Mouse (Mus musculus): ENCODE measurements at regions not wholly inside any gene's neighbourhood (a gene's known extent, or its start where the extent isn't known, plus 50 kb on each side); places are given as distances from the start of the nearest gene placed in this dataset.
"Not testable (repeated sequence)": the region's sequence is repeated elsewhere in the genome, so short reads cannot be mapped to it uniquely, and the experiment has no call there.

DNA sequence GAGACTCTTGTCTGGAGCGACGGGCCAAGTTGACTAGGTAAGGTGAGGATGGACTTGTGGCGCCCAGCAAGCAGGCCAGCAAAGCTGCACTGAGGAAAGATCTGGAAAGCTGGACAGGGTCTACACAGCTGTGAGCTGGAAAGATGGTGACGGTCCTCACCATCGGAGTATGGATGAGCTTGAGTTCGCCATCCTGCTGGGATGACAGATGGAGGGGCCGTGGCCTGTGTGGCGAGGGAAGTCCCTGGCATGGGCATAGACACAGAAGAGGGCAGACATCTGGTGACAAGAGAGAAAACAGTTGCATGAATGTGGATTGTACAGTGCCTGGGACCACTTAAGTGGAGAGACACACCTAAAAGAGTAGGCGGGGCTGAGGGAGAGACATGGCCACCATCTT is 57.6 kb downstream of the Tmem270 start:
- no peak for DNase-seq

DNA sequence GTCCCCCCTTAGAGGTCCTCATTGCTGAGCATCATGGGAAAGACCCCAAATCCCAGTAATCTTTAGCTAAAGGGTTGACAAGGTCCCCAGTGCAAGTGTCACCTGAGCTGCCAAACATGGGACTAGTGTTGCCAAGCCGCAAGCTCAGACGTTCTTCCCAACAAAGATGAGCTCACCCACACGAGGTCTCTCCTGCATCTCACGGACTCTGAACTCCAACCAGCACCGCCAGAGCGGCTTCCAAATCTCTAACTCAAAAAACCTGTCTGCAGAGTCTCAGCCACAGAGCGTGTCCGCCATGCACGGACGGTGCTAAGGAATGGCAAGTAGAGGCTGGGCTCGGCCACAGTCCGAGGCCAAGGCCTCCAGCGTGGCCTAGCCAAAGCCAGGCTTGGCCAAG is 58.0 kb downstream of the Tmem270 start:
- DNase-seq: no peak

DNA sequence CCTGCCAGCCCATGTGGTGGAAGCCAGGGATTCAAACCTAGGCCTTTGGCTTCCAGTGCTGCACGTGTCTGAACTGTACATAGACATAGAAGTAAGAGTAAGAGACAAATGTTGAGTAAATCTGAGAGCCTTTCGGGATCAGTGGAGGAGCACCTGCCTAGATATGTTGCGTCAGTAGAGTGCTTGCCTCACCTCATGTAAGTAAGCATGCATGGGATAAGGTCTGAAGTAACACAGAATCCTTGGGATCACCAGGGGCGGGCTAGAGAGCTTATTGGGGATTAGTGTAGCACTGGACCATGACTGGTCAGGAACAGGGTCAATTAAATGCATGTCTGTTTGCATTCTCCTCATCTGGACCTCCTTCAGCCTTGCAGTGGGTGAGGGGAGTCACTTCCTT is 61.1 kb downstream of the Tmem270 start:
- no peak for DNase-seq

DNA sequence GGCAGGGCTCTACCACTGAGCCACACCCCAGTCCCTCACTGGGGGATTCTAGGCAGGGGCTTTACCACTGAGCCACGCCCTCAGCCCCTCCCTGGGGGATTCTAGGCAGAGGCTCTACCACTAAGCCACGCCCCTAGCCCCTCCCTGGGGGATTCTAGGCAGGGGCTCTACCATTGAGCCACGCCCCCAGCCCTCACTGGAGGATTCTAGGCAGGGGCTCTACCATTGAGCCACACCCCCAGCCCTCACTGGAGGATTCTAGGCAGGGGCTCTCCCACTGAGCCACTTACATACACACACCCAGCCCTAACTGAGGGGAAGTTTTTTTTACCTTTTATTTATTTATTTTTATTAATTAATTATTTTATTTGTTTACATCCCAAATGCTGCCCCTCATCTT is 62.3 kb downstream of the Tmem270 start:
- not testable (repeated sequence) for DNase-seq

DNA sequence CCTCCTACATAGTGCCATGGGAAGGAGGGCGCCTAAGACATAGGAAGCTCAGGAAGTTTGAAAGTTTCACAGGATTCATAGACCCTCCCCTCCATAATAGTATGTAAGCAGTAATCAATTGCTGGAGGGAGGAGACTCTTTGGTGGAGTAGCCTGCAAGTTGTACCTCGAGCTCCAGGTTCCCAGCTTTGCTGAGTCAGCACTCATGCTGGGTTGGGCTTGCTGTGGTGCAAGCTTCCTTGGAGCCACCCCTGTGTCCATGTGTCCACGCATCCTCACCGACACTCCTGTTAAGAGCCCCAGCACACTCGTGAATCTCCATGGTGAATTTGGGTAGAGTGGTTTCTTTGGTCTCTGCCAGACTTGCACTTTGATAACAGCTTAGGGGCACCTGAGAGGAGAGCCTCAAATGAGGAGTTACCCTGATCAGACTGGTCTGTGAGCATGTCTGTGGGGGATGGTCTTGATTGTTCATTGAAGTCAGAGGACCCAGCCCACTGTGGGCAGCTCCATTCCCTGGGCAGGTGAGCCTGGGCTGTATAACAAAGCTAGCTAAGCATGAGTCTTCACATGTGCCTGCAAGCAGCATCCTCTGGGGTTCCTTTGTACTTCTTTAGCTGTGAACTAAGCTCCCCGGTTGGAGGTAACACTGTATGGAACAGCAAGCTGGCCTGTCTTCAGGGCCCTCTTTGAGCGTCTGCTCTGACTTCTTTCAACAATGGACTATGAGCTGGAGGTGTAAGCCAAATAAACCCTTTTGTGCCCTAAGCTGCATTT is 65.1 kb downstream of the Tmem270 start:
- DNase-seq: no peak

DNA sequence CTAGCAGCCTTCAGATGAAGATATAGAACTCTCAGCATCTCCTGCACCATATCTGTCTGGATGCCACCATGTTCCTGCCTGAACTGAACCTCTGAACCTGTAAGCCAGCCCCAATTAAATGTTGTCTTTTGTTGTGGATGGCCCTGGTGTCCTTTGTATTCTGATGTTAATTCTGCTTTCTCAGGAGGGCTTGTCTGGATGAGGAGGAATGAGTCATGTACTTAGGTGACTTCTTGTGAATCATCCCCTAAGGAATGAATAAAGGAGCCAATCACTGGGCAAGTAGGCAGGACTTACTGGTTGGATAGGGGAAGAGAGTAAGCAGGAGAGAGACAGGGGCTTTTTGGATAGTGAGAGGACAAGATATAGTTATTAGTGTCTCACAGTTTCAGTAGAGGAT is 70.0 kb downstream of the Tmem270 start:
- DNase-seq: no peak

DNA sequence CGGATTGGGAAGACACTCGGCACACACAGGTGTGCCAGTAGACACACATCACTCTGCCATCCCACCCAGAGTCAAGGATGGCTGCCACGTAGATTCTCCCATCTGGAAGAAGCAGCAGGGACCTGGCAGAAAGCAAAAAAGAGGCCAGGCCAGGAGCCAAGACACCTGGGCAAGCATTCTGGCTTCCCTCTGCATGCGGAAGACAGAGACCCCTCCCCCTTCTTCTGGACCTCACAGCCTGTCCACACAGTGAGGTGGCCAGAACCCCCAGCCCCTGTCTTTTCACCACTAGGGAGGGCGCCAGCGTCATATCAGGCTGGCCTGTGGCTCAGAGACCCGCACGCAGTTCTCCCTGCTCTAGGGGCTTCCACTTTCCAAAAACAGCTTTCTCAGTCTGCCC is 73.6 kb downstream of the Tmem270 start:
- DNase-seq: no peak

DNA sequence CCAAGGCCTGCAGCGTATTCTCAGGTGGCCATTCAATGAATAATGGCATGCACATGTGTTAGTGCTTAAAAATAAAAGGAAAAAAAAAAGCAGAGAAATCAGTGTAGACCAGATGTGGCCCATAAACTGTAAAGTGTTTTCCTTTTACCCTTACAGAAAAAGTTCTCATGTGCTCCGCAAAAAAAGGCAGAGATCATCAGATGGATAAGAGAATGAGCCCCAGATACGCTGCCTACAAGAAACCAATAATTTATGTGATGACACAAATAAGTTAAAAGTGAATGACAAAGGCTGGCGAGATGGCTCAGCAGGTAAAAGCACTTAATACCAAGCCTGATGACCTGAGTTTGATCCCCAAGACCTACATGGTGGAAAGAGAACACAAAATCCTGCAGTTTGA is 70.5 kb upstream of the Eln start:
- no peak for DNase-seq

DNA sequence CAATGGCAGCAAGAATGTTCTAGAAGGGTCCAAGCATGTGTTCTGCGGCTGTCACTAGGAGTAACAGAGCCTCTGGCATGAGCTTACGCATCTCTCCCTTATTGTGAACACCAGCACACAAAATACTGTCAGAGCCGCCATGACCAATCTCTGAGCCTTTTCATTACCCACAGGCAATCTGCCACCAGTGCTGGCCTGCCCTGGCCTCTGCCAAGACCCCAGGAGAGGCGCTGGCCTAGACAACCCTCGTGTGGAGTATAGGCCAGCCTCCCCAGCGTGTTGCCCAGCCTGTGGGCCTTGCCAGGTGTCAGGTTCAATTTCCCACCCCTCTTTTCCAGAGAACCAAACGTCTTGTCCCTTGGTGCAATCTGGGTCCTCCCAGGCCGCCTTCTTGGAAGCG is 62.0 kb upstream of the Eln start:
- DNase-seq: no peak

DNA sequence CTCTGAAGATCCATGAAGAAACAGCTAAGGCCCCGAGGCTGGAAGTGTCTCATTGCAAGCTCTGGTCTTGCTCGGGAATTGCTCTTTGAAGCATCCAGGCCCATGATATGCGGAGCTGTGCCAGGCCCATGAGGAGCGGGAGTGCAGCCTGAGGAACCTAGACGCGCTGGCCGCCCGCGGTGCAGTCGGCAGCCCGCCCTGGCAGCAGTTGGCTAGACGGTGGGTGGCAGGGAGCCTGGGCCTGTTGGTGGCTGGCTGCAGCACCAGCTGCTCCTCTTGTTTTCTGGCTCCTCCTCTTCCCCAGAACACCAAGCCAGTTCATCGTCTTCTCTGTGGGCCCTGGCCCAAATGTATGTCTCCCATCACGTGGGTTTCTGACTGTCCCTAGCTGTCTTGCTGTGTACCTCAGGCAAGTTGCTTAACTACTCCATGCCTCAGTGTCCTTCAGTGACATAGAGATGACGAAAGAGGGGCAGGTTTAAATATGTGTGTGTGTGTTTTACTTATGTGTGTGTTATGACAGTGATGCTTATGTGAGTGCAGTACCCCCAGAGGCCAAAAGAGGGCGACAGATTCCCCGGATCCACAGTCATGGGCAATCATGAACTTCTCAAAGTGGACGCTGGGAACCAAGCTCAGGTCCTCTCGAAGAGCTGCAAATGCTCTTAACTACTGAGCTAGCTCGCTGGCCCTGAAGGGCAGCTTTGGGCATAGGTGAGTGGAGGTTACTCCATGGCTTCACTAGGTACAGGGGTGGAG is 57.3 kb upstream of the Eln start:
- DNase-seq: no peak

DNA sequence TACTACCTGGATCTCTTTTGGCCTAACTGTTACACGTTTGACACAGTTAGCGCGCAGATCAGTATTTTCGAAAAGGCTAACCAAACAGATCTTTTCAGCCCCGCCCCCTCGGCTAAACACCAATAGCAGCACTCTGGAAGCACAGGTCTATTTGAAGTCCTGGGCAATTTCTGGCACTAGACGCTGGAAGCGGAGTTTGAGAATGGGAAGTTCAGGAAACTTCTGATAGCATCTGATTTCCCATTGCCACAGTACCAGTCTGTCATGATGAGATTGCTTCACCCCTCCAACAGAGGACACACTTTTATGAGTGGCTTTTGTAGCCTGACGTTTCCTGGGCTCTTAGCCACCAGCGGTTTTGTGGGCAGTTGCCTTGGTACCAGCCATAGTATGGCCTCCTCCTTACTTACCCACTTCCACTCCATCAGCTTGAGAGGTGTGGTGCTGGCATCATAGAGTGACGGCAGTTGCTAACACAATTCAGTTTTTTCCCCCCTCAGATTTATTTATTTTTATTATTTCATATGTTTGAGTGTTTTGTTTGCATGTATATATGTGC is 55.1 kb upstream of the Eln start:
- no peak for DNase-seq

DNA sequence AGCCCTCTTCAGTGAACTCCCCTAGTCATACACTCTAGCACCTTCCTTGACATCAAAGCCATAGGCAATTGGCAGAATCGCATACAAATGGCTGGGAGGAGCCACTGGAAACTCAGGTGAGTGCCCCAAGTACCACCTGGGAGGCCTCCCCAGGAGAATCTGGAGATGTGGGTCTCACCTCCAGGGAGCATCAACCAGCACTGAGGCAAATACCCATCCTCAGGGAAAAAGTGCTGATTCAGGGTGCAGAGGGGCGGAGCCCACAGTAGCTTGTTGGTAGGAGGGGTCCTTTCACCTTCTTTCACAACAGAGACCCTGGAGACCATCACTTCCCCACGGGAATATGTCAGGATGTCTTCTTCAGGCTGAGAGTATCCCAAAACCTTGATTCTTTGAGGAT is 53.4 kb upstream of the Eln start:
- DNase-seq: no peak

DNA sequence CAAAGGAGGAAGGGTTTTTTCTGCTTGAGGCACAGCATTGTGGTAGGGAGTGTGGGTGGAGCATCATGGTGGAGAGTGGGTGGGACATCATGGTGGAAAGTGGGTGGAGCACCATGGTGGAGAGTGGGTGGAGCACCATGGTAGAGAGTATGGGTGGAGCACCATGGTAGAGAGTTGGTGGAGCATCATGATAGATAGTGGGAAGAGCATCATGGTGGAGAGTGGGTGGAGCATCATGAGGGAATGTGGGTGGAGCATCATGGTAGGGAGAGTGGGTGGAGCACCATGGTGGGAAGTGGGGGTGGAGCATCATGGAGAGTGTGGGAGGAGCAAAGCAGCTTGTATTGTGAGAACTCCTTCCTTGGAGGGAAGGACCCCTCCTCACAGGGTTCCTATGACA is 52.8 kb upstream of the Eln start:
- DNase-seq: no peak

DNA sequence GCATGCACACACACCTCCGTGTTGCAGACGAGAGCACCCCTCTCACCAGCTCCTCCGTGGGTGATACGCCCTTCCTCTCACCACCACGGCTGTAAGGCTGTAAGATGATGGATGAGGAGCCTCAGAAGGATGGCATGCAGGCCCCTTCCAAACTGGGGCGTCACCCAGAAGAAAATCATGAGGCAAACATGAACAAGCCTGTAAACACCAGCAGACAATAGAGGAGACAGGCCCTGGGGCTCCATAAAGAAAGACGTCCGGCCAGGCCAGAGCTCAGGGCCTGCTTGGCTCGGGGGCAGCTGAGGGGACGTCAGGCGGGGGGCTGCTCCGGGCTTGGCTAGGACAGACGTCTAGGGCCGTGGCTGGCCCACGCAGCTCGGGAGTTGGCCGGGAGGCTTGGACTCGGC is 50.6 kb upstream of the Eln start:
- DNase-seq: peak; percentile 40 to 62

Measured in kidney, postnatal 4 days (tissue).